Mouse (Mus musculus): ENCODE data around the gene Gm12169. TPM values are rescaled to one million over a fixed set of nuclear protein-coding genes. Genes with fewer than 3 reads are reported as not detected.
"Not testable (repeated sequence)": the region's sequence is repeated elsewhere in the genome, so short reads cannot be mapped to it uniquely, and the experiment has no call there.

Gene Gm12169
- polyA plus RNA-seq (2017; shearing (Covaris generic)) = 1 to 10 TPM in 1 of 2 experiments, not detected in 1; 1.7 TPM

DNA sequence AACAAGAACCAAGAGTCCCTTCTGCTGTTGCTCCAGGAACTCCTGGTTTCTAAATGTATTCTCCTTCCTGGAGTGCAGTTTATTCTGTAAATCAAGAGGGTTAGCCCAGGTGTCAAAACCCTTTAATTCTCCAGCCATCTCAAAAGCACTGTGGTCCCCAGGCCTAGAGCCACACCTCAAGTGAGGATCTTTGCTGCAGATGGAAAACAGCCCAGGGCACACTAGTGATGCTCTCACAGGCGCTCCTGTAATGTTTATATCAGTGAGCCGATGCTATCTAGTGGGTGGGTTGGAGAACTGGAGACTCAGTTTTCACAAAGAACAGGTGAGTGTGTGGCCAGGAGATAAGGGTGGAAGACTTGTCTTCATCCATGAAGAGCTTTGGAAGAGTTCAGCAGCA, at the start of gene Gm12169:
Gene Gm12169 (plus strand): TSS at position 301 of the 400 bp plus-strand sequence.
- ATAC-seq = no peak

GRCm38 (mm10) chr11:46474220-46474619, 49.8 kb upstream of the Gm12169 start:
- peak; percentile 69 for ATAC-seq

- ATAC-seq = no peak
Observed at GRCm38 (mm10) chr11:46479311-46479710, 44.7 kb upstream of the Gm12169 start.

- no peak for ATAC-seq
Observed at GRCm38 (mm10) chr11:46480517-46480916, 43.5 kb upstream of the Gm12169 start.

- ATAC-seq = no peak
Observed at GRCm38 (mm10) chr11:46488231-46488630, 35.8 kb upstream of the Gm12169 start.

DNA sequence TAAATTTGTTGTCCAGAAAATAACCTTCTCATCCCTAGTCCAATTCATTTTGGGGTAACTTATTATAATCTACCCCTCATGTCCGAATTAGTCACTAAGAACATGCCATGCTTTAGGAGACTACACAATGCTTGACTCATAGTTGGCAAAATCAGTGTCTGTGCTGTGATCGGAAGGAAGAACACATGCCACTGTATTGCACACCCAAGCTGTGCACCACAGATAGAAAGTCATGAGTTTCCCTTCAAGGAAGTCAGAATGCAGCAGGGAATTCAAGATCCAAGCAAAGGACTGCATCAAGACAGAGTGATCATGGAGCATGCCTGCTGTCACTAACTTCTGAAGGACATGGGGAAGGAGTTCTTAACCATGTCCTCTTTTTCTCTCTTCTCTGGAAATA, 35.4 kb upstream of the Gm12169 start:
- ATAC-seq = no peak

DNA sequence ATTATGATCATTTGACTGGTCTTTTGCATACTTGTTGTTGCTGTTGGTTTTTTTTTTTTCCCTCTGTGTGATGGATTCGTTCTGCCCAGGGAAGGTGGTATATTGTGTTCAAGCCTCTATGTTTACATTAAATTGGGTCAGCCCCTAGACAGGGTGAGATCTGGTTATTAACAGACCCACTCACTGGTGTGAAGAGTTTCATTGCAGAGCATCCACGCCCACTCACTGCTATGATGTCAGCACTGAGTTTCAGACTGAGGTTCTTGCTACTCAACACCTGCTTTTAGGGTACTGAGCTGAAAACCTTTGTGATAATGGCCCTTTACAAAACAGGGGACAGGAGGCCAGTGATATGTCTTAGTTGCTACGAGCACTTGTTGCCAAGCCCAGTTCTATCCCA, 16.9 kb upstream of the Gm12169 start:
- ATAC-seq = peak; percentile 59

DNA sequence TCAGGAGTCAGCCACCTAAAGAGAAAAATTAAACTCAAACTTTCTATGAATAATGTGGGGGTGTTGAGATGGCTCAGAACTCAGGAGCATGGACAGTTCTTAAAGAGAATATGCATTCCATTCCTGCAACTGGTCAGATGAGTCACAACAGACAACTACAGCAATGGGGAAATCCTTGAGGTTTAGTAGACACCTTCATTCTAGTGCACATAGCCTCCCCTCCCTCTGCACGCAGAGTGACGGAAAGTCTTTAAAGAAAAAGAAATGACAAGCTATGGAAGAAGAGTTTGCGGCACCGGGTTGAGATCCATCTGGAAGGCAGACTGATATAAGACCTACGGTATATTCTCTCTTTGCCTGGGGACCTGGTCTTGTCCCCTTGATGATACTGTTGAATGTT, 14.1 kb upstream of the Gm12169 start:
- ATAC-seq = no peak

DNA sequence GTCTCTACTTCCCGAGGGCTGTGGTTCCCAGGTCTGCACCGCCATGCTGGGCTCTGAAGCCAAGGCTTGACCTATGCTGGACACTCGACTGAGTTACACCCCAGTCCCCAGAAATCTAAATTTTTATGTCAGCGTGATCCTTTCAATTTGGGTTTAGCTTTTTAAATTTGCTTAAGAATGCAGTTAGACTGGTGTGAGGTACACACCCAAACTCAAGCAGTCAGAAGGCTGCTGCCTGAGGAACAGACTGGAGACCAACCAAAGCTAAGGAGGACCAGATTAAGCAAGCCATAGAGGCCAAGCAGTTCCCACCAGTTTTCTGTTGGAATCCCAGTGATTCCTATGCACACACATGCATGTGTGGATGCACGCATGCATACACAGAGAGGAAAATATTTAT, 2.7 kb upstream of the Gm12169 start:
- not testable (repeated sequence) for ATAC-seq

- ATAC-seq = no peak
Observed at GRCm38 (mm10) chr11:46522719-46523118, 1.3 kb upstream of the Gm12169 start.

DNA sequence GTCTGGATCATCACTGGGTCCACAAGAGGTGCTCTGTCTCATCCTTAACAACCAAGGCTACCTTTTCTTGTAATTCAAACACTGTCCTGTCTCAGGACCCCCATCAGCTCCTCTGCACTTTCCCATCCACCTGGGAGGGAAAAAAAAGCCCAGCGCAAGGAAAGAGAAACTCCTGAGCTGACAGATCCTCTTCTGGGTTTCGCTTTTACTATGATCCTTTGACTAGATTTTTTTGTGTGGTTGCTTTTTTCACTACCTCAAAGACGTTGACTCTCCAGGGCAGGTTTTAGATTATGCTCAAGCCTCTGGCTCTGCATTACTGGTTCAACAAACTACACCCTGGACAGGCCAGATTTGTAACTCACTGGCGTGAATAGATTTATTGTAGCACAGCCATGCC, 6.1 kb downstream of the Gm12169 start:
- no peak for ATAC-seq

DNA sequence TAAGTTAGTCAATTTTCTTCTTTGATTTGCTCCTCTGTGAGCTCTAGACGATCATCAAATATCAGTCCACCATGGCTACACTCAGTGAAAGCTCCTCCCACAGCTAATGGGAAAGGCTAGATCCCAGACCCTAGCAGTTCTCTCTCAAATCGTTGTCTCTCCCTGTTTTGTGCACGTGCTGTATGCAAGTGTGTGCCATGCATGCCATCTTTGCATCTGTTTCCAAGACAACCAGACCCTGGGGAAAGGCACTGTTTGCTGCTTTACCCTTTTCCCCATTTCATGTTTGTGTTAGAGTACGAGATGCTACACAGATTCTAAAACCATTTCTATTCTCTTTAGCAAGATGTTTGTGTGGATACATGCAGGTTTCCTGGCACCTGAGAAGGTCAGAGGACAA, 13.0 kb downstream of the Gm12169 start:
- ATAC-seq = no peak

- no peak for ATAC-seq
Observed at GRCm38 (mm10) chr11:46543530-46543929, 19.5 kb downstream of the Gm12169 start.

GRCm38 (mm10) chr11:46549721-46550120, 25.7 kb downstream of the Gm12169 start:
- ATAC-seq = no peak

GRCm38 (mm10) chr11:46552741-46553140, 28.7 kb downstream of the Gm12169 start:
- no peak for ATAC-seq

DNA sequence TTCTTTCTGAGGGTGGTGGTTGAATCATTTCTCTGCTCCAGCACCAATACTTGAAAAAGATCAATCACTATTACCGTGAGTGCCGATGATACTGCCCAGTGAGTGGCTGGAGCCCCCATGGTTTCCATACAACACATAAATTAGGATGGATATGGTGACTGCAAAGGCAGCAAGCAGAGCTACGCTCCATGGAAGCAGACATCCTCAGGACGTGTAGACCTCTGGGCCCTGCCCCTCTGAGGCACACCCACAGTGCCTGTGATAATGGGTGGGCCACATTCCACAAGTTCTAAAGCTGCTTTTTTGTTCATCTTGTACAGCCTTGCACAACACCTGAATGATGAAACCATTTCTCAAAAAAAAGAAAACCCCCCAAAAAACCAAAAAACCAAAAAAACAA, 37.1 kb downstream of the Gm12169 start:
- no peak for ATAC-seq

DNA sequence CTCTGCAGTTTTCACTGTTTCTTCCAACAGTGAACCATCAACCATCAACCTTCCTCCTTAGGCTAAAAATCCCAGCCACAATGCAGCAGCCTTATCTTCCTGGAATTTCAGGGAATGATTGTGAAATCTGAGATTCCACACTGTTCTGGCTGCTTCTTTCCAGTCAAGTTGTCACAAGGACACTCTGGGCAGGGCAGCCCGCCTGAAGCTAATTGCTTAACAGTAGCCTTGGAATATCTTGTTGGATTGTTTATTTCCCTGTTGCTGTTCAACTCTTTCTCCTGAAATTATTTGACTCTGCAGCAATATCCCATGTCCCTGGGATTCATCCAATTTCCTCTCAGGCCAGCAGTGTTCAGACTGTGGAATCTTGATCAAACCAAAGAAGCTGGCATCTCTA, 40.7 kb downstream of the Gm12169 start:
- ATAC-seq = no peak

GRCm38 (mm10) chr11:46565967-46566366, 42.0 kb downstream of the Gm12169 start:
- peak; percentile 68 for ATAC-seq

- no peak for ATAC-seq
Observed at GRCm38 (mm10) chr11:46569107-46569506, 45.1 kb downstream of the Gm12169 start.

GRCm38 (mm10) chr11:46571327-46571726, 47.3 kb downstream of the Gm12169 start, which contains the start of gene BC053393:
TSS of gene BC053393 (plus strand) at chr11:46571536.
- no peak for ATAC-seq

- ATAC-seq = peak; percentile 59
Observed at GRCm38 (mm10) chr11:46578771-46579281, 54.8 kb downstream of the Gm12169 start.

- ATAC-seq = no peak
Observed at GRCm38 (mm10) chr11:46580428-46580827, 56.4 kb downstream of the Gm12169 start.

DNA sequence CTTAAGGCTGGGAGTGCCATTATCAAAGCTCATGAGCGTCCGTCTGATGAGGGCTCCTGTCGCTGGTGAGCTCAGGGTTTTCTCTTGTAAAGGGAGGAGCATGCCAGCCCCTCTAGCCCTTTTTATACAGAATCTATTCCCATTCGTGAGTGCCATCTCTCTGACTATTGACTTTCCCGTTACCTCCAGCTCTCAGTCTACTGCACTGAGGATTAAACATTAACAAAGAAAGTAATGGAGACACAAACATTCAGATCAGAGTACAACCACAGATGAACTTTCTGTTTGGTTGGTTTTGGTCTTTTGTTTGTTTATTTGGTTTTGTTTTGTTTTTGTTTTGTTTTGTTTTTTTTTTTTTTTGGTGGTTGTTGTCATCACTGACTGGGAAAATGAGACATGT, 58.7 kb downstream of the Gm12169 start:
- ATAC-seq = no peak

All from activated CD4-positive, CD25-positive, alpha-beta regulatory T cell, adult 4 months (primary cell).